Mouse (Mus musculus) gastrocnemius, postnatal 4 days (tissue): Measurements from ENCODE around the gene Tex29. TPM values are rescaled to one million over a fixed set of nuclear protein-coding genes. Genes with fewer than 3 reads are reported as not detected.
"Not testable (repeated sequence)": the region's sequence is repeated elsewhere in the genome, so short reads cannot be mapped to it uniquely, and the experiment has no call there.

Source experiments
- DNase-seq, 2 experiments: peaks; one replicate each; pipeline ENCODE4 v3.0.0; 2021 to 2022; ENCODE audit warnings: low spot score in 2 of 2, mixed read lengths in 2 of 2
- total RNA-seq, 2 experiments: library from RNA; stranded (reverse); gene quantifications; 2 replicates each; pipeline ENCODE4 v1.2.3; 2021

Tex29 gene
- total RNA-seq, 2 experiments from 2014 or later = not detected

DNA sequence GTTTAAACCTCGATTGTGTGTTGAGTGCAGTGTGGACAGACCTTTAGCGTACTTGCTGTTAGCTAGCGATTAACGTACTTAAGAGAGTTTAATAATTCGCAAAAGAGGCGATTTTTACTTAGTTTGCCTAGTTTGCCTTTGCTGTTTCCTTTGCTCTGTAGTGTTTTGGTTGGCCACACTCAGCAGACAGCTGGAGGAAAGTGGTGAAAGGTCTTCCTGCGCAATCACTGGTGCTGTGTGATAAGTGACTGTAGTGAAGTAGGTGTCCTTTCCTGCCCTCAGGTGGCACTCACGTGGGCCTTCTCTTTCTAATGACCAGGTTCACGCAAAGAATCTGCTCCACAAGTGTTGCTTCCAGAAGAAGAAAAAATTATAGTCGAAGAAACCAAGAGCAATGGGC, 9.1 kb upstream of the Tex29 start:
- DNase-seq = no peak

DNA sequence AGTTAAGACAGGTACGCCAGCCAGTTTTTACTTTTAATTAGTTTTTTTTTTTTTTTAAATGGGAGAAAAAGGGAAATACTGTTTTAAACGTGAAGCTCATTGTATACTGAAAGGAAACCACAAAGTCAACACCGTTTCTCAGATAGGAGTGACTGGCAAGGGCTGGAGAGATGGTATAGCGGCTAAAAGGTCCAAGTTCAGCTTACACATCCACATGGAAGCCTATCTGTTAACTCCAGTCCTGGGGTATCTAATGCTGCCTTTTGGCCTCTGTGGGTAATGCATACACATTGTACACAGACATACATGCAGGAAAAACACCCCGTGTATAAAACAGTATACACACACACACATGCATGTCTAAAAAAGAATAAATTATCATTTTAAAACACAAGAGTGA, 8.3 kb upstream of the Tex29 start:
- no peak for DNase-seq

DNA sequence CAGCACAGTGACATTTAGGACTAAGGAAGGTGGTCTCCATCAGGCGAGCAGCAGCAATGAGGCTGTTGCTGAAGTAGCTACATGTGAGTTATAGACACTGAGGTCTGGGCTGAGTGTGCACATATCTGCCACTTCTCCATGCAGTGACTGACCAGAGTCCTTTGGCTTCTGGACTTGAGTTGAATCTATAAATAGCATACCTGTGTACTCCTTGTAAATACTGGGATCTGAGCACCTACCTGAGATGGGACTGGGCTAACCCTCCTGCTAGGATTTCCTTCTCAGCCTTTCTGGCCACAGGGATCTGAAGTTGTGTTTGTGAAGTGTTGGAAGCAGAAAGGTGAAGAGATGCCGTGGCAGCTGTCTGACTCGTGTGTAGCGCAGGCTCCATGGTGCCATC, 7.1 kb upstream of the Tex29 start:
- no peak for DNase-seq

DNA sequence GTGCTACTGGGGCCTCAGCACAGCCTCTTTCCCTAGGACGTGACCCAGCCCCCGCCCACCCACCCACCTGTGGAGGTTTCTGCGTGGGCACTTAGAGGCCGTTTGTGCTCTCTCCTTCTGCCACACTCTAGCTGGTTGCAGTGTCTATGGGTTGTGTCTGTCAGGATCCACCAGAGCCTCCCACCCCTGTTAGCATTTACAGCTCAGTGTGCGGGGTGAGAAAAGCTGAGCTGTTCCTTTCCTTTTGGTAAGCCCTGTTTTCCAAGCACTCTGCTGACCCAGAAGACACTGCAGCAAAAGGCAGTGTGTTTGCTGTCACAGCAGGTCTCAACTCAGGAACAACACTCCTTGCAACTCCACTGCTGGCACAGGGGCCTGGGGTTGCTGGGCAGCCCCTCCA, 6.1 kb upstream of the Tex29 start:
- no peak for DNase-seq

DNA sequence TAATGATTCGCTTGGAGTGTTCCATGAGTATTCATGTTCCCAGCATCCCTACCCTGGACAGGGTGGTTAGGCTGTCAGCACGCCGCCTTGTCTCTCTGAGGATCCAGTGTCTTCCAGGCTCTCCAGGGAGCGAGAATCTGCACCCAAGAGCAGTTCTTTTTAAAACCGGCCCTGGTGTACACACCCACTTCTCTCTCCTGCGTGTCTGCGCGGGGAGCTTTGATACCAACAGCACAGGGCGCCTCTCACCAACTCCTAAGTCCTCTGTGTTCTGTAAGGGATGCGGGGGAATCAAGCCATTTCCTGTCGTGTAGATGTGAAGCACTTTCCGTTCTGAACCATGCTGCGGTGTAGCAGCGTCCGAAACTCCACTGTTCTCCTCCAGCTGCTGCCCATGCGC, 5.6 kb upstream of the Tex29 start:
- no peak for DNase-seq

DNA sequence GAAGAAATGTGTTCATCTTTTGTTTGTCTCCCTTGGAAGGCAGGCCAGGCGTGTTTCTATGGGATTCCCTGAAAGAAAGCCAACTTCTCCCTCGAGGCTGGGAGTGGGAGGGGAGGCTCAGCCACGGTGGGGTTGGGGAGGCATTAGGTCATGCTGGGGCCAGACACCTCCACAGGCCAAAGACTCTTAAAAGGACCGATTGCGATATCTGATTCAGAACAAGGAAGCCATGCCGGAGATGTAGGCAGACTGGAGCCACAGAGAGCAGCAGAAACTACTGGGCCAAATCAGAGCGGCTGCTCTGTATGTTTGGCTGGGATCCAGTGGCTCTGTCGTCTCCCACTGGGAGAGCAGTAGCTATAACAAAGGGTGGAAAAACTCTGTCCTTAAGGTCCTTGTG, 1.3 kb downstream of the Tex29 start:
- DNase-seq = no peak

DNA sequence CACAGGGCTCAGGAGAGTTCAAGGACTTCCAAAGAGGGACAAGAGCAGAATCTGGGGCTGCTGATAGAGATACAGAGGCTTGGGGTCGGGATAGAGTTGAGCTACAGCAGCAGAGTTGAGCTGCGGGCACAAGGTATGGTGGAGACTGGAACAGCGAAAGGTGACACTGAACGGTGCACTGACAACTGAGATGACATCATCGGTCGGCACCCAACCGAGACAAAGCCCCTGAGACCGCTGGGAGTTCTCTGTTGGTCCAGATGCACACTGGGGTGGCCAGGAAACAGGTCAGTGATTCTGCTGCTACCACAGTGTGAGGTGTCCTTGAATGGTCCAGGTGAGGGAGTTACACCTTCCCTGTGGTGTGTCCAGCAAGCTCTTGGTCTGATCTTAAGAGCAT, 2.5 kb downstream of the Tex29 start:
- no peak for DNase-seq

DNA sequence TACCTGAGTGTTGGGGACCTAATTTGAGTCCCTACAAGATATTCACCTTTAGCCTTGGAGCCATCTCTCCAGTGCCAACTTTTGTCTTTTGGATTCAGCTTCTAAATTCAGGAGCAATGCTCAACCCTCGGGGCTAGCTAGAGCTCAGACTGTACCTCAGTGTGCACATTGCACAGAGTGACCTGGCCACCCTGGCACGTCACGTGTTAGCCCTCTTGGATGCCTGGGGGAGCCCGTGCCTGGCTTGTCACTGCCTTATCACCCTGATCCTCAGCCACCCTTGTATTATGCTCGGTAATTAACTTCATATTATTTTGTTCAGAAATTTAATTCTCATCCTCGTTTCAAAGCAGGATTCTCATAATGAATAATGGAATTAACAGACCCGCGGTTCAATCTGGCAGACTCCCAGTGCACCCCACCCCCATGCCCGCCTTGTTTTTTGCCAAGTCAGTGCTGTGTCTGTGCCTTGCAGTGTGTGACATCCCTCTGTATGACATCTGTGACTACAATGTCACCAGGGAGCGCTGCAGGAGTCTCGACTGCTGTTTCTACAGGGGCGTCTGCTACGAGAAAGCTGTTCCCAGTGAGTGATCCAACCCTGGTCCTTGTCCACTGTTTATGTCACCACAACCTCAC, 3.5 kb downstream of the Tex29 start:
- DNase-seq = no peak

DNA sequence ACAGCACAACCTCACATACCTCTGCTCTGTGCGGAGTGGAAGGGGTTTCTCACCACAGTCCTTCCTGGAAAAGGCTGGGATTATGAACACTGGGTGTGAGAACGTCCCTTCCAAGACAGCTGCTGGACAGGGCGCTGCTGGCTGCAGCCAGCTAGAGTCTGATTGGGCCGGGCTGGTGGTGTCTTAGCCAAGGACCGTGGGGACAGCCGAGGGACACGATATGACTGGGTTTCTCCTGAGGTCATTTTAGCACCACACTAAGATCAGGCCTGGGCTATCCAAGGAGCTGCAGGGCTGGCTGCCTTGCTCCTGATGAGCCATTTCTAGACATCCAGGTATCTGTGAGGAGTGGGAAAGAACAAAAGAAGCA, 4.0 kb downstream of the Tex29 start:
- DNase-seq = no peak

DNA sequence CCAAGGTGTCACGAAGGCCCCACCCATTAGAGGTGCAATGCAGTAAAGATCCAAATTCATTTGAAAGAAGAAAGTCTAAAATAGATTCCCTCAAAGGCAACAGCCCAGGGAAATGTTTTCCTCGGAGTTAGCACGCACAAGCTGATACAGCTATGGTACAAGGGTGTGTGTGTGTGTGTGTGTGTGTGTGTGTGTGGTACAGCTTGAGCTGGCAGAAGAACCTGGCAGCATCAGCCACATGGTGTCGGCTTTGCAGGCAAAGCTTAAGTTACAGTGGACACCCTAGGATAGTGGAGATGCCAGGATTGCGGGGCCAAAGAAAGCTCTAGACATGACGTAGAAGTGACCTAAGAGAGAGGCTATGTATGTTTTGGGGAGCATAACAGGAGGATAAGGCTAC, 6.5 kb downstream of the Tex29 start:
- DNase-seq = no peak

DNA sequence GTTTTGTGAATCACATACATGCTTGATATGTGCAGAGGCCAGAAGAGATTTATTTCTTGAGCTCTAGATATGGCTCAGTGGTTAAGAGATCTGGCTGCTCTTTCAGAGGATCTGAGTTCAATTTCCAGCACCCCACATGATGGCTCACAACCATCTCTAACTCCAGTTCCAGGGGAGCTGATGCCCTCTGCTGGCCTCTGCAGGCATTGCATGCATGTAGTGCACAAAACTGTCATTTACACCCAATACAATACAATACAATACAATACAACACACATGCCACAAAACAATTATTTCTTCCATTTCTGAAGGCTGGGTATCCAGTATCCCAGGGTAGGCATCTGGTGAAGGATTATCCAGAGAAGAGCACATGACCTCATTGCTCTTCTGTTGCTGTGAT, 27.6 kb downstream of the Tex29 start:
- no peak for DNase-seq

DNA sequence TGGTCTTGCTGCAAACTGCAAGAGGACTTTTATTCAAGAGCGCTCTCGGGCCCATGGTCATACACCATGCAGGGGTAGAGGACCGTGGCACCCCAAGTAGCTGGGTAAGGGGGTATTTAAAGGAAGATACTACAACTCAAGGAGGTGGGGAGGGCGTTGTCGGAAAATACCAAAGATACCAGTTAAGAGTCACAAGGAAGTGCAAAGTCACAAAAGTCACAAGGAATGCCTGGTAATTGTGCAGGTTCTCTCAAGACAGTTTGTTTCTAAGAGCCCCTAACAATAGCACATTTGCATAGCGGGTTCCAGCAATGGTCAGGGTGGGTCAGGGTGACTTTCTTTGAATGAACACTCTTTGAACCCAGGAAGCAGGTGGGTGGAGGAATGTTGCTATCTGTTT, 34.0 kb downstream of the Tex29 start:
- DNase-seq = not testable (repeated sequence)

DNA sequence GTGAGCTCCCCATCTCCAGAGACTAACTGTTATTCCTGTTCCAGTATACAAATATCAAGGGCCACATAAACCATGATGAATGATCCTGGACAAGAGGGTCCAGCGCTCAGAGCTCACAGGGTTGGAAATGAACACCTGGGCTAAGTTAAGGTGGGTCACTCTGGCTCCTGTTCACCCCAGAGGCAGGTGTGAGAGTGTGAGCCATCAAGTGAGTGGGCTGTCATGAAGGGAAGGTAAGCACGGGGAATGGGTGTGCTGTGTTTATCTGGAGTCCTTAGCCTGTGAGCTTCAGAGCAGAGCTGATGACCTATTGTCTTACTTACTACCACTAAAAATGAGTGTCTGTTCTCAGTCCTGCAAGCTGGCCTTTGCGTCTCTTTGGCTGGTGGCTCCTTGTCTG, 44.4 kb downstream of the Tex29 start:
- no peak for DNase-seq

DNA sequence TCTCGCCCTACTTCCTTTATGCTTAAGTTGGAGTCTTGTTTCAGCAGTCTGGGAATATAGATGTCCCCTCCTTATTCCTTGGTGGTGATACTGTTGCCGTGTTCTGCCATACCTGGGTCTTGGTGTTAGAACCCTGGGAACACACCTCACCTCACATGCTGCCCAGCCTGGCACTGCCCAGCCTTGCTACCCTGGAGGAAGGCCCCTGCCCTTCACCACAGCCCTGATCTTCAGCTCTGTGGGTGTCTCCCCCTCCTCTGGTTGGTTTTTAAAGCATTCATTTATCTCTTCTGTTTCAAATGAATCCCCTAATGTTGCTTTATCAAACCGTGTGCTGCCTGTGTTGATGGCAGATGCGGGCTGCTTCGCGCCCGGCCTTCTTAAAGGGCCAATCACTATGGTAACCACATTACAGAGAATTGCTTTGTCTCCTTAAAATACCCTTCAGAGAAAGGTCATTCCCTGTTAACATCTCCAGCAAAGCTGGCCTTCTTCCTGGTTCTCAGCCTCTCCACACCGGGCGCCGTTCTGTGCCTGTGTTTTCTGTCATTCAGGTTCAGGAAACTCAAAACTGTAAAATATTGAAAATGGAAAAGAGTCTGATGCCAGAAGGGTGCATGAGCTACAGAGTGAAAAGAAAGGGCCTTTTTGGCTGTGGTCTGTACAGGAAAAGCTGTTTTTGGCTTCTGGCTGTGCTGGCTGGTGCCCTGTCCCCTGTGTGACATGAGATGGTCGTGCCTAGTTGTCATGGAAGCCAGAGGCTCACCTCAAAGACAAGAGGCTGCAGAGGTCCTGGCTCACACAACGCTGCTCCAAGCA, 45.8 kb downstream of the Tex29 start:
- no peak for DNase-seq

DNA sequence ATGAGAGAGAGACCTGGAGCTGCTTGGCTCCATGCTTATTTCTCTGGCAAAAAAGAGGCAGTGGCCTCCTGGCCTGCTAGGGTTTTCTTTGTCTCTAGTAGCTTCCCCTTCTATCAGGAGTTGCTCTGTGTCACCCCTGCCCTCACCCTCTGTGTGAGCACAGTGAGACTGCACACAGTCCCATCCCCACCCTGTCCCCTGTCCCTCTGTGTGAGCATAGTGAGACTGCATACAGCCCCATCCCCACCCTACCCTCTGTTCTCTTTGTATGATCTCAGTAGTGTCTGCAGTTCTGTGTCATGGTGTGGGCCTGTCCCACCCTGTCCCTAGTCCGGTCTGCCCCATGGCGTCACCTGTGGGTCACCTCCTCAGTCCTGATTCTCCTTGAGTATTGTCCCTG, 46.5 kb downstream of the Tex29 start:
- DNase-seq = no peak

DNA sequence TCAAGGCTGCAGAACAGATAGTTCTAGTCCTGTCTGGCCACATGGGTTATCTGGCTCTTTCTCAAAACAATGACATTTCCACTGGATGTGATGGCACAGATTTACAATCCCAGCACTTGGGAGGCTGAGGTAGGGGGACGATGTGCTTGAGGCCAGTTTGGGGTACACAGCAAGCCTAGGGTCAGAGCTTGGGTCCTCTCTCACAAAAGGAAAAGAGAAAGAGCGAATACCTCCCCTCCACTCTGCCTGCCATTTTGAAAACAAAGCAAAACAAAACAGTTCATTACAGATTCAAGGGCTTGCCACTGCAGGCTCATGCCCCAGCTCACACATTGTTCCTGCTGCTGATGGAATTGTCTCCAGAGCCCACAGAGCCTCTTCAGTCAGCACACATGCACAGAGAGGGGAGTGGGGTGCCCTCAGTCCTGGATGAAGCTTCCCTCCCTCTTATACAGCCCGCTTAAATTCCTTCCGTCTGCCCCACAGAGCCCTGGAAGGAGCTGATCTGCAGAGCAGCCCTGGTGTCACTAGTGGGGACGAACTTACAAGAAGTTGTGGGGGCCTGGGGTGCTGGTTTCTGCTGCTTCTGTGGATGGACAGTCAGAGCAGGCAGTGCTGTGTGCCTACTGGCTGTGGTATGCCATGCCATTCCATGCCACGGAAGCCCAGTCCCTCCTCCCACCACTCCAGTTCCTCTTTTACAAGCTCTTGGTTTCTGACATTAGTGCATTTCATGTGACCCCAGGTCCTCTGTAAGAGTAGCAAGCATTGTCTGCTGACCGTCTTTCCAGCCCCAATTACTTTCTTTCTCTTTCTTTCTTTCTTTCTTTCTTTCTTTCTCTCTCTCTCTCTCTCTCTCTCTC, 49.1 kb downstream of the Tex29 start:
- no peak for DNase-seq

DNA sequence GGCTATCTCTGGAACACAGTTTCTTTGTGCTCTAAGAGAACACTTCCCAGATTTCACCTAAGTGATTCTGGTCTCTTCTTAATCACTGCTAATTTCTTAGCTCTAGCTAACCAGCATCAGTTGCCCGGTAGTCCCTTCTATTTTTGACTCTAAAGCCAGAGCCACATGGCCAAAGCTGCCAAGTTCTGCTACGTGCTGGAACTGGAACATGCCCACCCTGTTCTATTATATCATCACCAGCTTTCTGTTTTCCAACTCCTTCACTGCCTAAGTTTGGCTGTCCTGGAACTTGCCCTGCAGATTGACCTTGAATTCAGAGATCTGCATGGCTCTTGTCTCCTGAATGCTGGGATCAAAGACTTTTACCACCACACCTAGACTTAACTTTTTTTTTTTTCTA, 52.5 kb downstream of the Tex29 start:
- no peak for DNase-seq

DNA sequence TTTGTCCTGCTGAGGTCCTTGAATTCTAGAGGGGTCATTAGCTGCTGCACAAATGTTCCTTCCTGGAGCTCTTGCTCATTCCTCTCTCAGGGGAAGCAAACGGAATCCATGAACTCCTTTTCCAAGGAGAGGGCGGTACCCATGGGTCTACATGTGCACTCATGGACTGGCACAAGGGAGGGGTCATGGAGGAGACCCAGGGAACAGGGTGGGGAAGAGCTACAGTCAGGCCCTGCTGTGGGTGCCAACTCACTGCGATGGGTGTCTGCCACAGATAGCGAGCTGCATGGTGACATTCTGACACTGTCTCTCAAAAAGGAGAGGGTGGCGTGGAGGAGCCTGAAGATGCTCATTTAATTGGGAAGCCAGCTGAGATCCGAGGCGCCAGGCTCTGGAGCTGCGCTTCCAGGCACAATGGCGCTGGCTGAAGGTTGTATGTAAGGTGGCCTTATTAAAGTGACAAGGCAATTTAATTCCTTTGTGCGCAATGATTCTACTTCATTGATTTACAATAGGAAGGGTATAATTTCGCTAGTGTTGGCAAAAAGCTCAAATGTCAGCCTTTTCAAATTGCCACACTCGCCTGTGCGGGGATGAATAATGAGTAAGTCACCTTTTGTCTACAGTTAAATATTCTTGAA, 55.9 kb downstream of the Tex29 start:
- no peak for DNase-seq

DNA sequence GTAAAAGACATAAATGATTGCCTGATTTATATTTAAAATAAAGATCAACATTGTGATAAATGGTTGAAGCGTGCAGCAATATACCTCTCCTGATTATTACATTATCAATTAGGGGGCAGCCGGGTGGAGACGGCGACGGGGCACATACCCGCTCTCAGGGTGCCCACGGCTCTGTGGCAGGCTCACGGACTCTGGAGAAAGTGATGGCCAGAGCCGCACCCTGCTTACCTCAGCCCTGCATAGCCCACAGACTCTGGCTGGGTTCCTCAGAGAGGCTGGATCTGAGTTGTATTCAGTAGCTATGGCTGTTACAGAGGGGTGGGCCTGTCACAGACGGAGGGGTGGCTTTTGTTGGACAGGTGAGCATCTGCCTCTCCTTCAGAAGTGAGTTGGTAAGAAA, 56.4 kb downstream of the Tex29 start:
- no peak for DNase-seq

DNA sequence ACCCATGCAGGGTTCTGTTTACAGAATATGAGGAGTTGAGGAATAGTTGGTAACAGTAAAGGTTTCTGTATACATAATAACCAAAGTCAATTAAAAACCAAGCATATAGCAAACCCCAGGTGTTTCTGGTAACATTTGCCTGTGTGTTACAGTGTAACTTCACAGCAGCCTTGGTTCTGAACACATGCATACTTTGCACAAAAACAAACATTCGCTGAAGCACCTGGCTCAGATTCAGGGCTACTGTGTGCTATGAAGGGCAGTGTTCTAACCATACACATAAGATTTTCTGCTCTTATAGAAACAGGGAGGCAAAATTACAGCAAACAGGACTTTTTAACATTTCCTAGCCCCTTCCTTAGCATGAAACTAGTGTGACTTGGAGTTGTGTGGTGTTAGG, 58.5 kb downstream of the Tex29 start:
- no peak for DNase-seq
